Mouse (Mus musculus) E14TG2a.4 (cell line): ENCODE measurements at regions not wholly inside any gene's neighbourhood (a gene's known extent, or its start where the extent isn't known, plus 50 kb on each side); places are given as distances from the start of the nearest gene placed in this dataset.

Source experiments
- H3K27me3 ChIP-seq: 2 replicates; pipeline ENCODE4 v1.6.1; 2014; ENCODE audit warnings: low read length, control low read depth; ENCODE audit not compliant: insufficient read depth
- H3K36me3 ChIP-seq: 2 replicates; pipeline ENCODE4 v1.6.1; 2014; ENCODE audit warnings: low read length, control low read depth; ENCODE audit not compliant: insufficient read depth
- H3K4me1 ChIP-seq: replicated peaks from 2 replicates; pipeline ENCODE4 v1.6.1; 2014; ENCODE audit warnings: low read depth, low read length, control low read depth
- H3K4me3 ChIP-seq: replicated peaks from 2 replicates; pipeline ENCODE4 v1.5.1; 2014; ENCODE audit warnings: mild to moderate bottlenecking, low read length
- H3K9me3 ChIP-seq: 2 replicates; pipeline ENCODE4 v1.6.1; 2014; ENCODE audit warnings: low read length, control low read depth
- CTCF ChIP-seq: conservative IDR thresholded peaks from 2 replicates; pipeline ENCODE4 v1.5.1; 2014; ENCODE audit warnings: low read length
- NANOG ChIP-seq: IDR thresholded peaks from 2 replicates; pipeline ENCODE4 v1.6.1; 2014; ENCODE audit warnings: borderline replicate concordance, low read length, mixed read lengths
- POU5F1 ChIP-seq: IDR thresholded peaks from 2 replicates; pipeline ENCODE4 v1.6.1; 2014; ENCODE audit warnings: low read length, borderline replicate concordance

DNA sequence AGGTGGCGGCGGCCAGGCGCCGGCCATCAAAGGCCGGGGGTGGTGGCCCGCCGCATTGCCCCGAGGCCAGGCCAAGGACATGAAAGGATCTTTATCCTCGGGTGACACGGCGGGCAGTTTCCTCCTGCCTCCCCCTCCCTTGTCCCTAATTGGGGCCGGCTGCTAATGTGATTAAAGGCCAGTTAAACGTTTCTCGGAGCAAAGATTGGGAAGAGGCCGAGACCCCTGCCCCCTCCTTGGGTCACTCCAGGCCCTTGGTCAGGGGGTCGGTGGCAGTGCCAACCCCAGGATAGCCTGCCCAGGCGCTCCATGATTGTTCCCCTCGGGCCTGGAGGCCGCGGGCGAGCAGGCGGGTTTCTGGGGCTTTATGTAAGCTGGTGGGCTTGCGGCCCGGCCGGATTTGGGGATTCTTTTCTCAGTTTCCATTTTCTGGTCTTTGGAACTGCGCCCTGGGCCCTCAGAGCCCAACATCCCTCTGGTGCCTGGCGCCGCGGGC lies 90.7 kb upstream of the Dio3 start:
- TF ChIP-seq NANOG: no peak
- no peak for TF ChIP-seq CTCF
- TF ChIP-seq POU5F1: no peak
- Histone ChIP-seq H3K9me3 (no peaks in the 10 kb centered on the region), H3K36me3 (no peaks in the 10 kb centered on the region), H3K27me3 (peaks cover 88% of the 10 kb centered on the region), H3K4me1 (peaks cover 36% of the 10 kb centered on the region), H3K4me3 (peak overlapping the region; percentile 66)

DNA sequence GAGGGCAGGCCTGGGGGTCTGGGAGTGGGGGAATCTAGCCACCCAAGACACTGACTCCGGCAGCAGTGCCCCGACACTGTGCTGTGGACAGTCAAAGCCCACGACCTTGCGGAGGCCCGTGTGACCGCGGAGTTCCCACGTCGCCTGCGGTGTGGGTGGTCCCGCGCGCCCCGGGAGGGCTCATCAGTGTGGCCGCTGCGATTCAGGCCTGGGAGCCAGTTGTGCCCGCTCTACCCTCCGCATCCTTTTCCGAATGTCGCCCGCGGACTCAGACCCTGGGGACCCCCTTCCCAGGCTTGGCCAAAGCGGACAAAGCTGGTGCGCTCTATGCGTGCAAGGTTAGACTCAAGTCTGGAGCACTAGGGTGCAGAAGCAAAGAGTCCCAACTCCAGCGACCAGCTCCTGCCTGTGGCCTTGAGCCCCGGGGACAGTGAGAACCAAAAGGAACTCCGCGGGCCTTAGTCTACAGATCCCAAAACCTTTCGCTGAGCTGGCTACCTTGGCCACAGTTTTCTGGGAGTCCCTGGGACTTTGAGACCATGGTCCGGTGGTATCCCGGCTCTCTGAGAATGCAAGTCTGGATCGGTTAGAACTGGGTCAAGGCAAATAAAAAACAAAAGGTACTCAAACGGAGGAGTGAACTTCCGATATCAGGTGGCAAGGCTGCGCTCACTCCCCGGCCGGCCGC lies 90.1 kb upstream of the Dio3 start:
- TF ChIP-seq POU5F1 (no peak), CTCF (no peak)
- Histone ChIP-seq H3K36me3 (no peaks in the 10 kb centered on the region), H3K4me3 (peak overlapping the region; percentile 66), H3K9me3 (no peaks in the 10 kb centered on the region), H3K4me1 (peaks cover 36% of the 10 kb centered on the region), H3K27me3 (peaks cover 89% of the 10 kb centered on the region)

DNA sequence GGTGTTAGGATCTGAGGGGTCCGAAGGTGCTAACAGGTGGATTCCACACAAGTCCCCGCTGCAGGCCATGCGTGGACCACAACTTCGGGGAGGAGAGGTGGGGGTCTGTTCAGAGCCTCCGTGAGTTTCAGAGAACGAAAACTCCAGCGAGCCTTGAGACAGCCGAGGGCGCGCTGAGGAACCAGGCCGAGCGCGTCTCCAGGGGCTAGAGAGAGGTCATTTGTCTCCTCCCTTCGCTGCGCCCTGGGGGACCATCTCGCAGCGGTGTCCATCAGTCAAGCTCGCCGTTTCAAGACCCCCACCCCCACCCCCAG lies 89.6 kb upstream of the Dio3 start:
- no peaks in the 10 kb centered on the region for H3K36me3 ChIP-seq
- H3K4me3 ChIP-seq: peak overlapping the region; percentile 66
- H3K9me3 ChIP-seq: no peaks in the 10 kb centered on the region
- peaks cover 89% of the 10 kb centered on the region for H3K27me3 ChIP-seq
- H3K4me1 ChIP-seq: peaks cover 36% of the 10 kb centered on the region
- TF ChIP-seq POU5F1: no peak
- no peak for TF ChIP-seq CTCF
- no peak for TF ChIP-seq NANOG

DNA sequence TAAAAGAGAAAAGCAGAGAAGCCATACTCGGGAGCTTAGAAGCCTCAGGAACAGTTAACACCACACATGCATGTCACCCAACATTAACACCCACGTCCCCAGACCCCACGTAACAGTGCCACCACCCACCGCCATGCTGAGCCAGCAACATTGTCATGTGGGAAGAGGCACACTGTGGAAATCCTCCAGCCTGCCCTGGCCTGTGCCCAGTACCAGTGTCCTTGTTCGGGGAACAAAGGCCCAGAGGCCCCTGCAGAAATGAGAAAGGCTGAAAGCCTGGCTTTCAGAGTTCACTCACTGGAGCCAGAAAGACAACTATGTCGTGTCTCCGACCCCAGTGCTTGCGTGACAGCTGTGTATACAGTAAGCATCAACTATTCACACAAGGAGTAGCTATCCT lies 86.7 kb upstream of the Dio3 start:
- H3K27me3 ChIP-seq: peaks cover 84% of the 10 kb centered on the region
- H3K4me3 ChIP-seq: no peak overlapping the region
- no peaks in the 10 kb centered on the region for H3K36me3 ChIP-seq
- H3K4me1 ChIP-seq: peaks cover 25% of the 10 kb centered on the region
- H3K9me3 ChIP-seq: no peaks in the 10 kb centered on the region
- TF ChIP-seq NANOG (no peak), POU5F1 (no peak), CTCF (no peak)

DNA sequence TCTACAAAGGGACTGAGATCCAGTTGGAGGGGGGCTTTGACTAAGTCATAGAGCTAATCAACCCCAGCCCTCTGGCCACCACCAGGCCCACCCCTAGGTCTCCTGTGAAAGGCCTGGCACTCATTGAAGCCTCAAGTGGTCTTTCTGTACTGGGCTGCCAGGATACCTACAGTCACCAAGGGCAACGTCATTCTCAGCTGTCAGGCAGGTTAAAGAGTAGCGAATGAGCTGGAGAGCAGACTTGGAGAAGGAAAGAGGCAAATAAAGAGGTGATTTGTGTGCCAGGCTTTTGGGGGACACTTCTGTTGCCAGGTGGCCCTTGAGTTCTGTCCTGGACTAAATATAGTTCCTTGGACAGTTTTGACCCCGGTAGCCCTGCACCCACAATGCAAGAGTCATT lies 81.5 kb upstream of the Dio3 start:
- H3K4me3 ChIP-seq: no peak overlapping the region
- no peaks in the 10 kb centered on the region for H3K4me1 ChIP-seq
- peaks cover 58% of the 10 kb centered on the region for H3K27me3 ChIP-seq
- H3K36me3 ChIP-seq: no peaks in the 10 kb centered on the region
- no peaks in the 10 kb centered on the region for H3K9me3 ChIP-seq
- no peak for TF ChIP-seq NANOG
- TF ChIP-seq CTCF: no peak
- TF ChIP-seq POU5F1: no peak

DNA sequence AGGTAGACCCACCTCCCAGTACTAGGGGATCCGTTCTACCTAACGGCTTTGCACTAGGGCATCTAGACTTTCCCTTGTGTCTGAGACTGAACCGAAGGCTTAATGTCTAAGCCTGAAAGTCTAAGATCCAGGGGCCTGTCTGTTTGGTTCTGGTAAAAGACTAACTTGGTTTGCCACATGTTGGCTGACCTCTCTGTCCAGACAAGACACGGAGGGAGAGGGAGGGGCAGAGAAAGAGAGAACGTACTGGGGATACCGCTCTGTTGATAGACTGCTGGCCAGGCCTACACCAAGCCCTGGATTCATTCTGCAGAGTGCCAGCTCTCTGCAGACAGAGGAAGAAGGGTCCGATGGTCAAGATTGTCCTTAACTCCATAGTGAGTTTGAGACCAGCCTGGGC lies 78.4 kb upstream of the Dio3 start:
- no peaks in the 10 kb centered on the region for H3K4me1 ChIP-seq
- TF ChIP-seq CTCF (no peak), NANOG (no peak), POU5F1 (no peak)
- no peak overlapping the region for H3K4me3 ChIP-seq
- peaks cover 38% of the 10 kb centered on the region for H3K27me3 ChIP-seq
- H3K9me3 ChIP-seq: no peaks in the 10 kb centered on the region
- no peaks in the 10 kb centered on the region for H3K36me3 ChIP-seq

DNA sequence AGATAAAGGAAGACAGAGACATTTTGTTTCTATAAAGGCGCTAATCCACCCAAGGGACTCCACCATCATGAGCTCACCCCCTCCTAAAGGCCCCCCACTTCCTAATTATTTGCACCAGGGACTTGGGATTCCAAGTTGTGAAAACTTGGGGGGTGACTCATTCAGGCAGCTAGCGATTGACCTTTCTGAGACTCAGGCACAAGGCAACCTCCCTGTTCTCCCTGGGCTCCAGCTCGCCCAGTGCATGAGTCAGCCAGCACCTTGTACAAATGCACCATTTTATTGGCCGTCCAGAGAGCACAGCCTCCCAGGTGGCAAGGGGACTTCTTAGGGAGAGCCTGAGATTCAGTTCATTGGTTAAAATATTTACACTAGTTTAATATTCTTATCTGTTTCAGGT lies 78.0 kb upstream of the Dio3 start:
- H3K27me3 ChIP-seq: peaks cover 34% of the 10 kb centered on the region
- no peaks in the 10 kb centered on the region for H3K9me3 ChIP-seq
- TF ChIP-seq CTCF (no peak), NANOG (no peak), POU5F1 (no peak)
- no peaks in the 10 kb centered on the region for H3K36me3 ChIP-seq
- no peak overlapping the region for H3K4me3 ChIP-seq
- H3K4me1 ChIP-seq: no peaks in the 10 kb centered on the region

DNA sequence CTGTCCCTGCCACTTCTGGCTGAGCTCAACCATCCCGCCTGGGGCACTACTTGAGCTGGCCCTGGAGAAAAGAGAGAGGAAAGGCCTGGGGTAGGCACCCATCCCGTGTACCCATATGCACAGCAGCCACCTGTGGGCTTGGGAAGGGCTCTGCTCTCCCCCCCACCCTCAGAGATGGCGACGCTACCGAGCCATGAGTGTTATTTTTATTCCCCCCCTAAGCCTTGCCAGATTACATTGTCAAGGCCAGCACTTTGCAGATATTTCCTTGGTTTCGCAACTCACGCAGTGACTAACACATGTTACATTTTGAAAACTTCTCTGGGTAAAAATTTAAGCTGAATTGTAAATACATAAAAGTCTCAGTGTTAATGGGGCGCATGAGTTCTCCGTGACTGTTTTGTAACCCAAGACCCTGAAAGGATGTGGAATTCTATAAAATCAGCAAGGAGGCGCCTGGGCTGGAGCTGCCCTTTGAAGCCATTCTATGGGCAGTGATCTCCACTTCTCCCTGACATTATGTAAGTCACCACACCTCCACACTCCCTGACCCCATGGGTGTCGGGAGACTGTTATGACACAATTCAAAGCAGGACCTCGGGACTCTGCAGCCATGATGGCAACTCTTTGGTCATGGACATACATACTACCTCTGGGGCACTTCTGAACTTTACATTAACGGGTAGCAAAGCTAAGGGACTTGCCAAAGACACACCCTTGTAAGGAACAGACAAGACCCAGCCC lies 75.4 kb upstream of the Dio3 start:
- H3K9me3 ChIP-seq: peaks cover 5% of the 10 kb centered on the region; the same call in 1 of the 2 replicates
- H3K36me3 ChIP-seq: no peaks in the 10 kb centered on the region
- peaks cover 36% of the 10 kb centered on the region for H3K27me3 ChIP-seq
- no peaks in the 10 kb centered on the region for H3K4me1 ChIP-seq
- TF ChIP-seq NANOG (no peak), POU5F1 (no peak), CTCF (no peak)
- H3K4me3 ChIP-seq: no peak overlapping the region
